Mouse (Mus musculus) kidney, adult 9 months (tissue): ENCODE data around the gene Prrx2.
A peak's percentile ranks its signal among the peaks of the same experiment; 100 is the strongest.

ENCODE experiments used
- DNase-seq: peaks from one replicate; pipeline ENCODE4 v3.0.0; 2022

Prrx2 gene

GRCm38 (mm10) chr2:30823385-30824153 is 11.2 kb upstream of the Prrx2 start:
- peak; percentile 62 for DNase-seq

GRCm38 (mm10) chr2:30826825-30827748 is 7.7 kb upstream of the Prrx2 start:
- DNase-seq: peak; percentile 62

DNA sequence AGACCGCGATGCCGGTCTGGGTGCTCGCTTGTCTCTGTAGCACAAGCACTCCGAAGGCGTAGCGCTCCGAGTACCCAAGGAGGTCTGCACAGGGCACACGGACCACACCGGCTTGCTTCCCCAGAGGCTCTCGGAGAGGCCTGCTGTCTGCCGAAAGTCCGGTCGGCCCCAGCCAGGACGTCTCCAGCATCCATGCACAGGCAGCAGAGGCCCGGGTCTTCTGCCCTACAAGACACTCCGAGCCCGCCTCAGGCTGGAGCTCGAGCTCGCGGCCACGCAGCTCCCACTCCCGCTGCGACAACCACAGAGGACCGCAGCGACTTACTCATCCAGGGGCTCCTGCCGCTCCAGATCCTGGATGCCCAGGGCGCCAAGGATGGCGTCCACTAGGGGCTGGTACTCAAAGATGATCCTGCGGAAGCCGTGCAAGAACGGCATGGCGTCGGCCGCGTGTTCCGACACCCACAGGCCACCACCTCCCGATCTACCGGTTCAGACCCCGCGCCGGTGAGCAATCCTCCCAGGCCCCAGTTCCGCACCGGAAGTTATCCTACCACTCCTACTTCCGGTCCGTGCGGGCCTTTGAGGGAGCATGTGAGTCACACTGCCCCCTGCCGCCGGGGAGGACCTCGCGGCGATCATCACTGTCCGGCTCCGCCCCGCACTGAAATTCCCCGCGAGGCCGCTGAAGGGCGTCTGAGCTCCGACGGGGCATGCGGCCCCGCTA is 6.9 kb upstream of the Prrx2 start:
- peak; percentile 94 for DNase-seq

DNA sequence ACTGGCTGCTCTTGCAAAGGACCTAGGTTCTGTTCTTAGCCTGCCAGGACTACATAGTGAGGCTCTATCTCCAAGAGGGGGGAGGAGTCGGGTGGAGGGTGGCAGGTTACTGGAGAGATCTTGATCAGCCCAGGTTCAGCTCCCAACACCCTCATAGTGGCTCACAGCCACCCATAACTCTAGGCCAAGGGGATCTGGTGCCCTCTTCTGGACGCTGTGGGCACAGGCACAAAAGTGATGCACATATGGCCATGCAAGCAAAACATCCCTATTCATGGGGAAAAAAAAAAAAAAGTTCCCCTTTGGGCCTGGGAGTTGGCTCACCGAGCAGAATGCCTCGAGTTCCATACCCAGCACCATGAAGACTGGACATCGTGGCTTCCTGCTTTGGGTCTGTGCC is 5.5 kb upstream of the Prrx2 start:
- no peak for DNase-seq

- no peak for DNase-seq
Measured at GRCm38 (mm10) chr2:30830283-30830795, 4.4 kb upstream of the Prrx2 start, which contains the start of gene Asb6. TSS of gene Asb6 (minus strand) at chr2:30830333.

GRCm38 (mm10) chr2:30833644-30834043 is 1.1 kb upstream of the Prrx2 start:
- DNase-seq: no peak

GRCm38 (mm10) chr2:30836238-30836990 is 1.6 kb downstream of the Prrx2 start:
- no peak for DNase-seq

DNA sequence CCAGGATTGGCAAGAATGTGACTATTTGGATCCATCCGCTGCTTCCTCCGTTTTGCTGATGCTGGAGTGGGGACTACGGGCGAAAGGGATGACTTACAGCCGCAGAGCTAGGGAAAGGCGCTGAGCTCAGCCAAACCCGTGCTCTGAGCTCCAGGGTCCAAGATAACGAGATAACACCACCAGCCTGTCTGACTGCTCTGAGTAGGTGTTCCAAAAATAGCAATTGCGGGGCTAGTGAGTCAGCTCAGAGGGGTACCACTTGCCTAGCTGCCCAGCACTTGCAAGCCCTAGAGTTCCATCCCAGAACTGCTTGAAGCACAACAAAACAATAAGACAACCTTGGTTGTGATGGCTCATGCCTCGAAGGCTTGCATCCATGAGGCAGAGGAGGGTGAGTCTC is 7.8 kb downstream of the Prrx2 start:
- DNase-seq: no peak

DNA sequence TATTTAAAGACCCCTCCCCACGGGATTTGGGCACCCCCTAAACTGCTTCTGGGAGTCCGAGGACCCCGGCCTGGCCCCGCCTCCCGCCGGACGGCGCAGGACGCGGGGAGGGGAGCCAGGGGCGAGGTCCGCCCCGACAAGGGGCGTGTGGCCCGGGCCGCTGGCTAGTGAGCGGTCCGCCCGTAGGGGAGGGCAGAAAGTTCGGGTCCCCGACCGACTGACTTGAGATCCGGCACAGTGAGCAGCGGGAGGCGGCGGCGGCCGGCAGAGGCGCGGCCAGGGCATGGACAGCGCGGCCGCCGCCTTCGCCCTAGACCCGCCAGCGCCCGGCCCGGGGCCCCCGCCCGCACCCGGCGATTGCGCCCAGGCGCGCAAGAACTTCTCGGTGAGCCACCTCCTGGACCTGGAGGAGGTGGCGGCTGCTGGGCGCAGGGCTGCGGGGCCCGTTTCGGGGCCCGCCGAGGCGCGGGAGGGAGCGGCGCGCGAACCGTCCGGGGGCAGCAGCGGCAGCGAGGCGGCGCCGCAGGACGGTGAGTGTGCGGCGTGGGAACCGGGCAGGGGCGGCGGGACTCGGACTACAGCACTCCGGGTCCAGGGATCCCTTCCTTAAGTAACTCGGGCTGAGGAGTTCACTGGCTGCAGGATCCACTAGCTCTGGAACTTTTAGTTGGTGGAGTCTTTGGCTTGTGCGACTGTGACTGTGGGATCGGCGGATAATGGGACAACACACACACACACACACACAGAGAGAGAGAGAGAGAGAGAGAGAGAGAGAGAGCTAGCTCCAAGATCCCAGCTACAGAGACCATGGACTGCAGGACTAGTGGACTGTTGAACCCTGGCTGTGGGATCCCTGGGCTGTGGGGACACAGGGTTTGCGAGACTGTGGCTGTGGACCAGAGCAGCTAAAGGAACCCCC is 10.6 kb downstream of the Prrx2 start:
- no peak for DNase-seq

GRCm38 (mm10) chr2:30846236-30846635 is 11.5 kb downstream of the Prrx2 start:
- DNase-seq: no peak

DNA sequence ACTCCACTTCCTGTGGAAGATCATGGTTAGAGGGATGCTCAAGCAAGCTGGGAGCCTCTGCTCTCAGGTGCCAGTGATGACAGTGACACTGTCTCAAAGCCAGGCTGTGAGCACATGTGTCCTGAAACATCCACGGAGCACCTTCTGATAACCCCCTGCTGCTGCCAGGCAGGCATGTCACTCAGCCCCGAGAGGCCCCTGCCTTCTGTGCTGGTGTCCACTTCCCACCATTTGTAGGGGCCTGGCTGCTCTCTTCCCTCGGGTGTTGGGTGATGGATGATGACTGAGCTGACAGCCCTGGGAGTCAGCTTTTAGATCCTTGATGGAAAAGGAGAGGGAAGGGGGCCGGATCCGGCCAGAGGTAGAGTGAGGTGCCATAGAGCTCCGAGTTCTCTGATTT is 12.0 kb downstream of the Prrx2 start:
- DNase-seq: no peak

DNA sequence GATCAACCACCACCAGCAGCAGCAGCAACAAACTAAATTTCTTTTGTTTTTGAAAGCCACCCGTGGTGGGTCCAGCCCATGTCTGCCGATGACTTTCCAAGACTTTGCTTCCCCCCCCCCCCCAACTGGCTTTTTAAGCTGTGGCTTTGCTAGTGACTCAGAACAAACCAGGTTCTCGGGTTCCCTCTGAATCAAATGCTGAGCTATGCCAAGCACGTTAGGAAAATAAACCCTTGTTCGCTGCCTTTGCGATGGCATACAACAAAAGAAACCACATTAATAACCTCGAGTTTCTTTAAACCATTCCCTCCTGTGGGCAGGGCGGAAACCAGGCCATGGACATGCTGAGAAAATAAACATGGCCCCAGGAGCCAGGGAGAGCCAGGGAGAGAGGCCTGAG is 13.4 kb downstream of the Prrx2 start:
- no peak for DNase-seq

GRCm38 (mm10) chr2:30850581-30850980 is 15.8 kb downstream of the Prrx2 start:
- no peak for DNase-seq

- no peak for DNase-seq
Measured at GRCm38 (mm10) chr2:30852771-30853313, 18.1 kb downstream of the Prrx2 start.

DNA sequence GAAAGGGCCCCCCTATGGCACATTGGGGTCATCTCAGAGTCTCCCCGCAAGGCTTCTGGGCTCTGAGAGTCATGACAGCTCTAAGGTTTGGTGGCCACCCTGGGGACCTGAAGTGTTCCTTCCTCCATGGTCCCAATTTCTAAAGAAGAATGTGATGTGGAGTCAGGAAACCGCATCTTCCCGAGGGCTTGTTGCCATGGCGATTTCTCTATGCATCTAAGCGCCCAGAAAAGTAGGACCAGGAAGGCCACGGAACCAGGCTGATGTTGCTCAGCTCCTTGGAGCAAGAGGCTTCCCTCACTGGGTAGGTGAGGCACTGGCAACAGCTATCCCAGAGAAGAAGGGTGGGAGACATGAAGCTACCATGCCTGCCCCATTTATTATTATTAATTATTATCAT is 22.3 kb downstream of the Prrx2 start:
- no peak for DNase-seq

GRCm38 (mm10) chr2:30859782-30860181 is 25.0 kb downstream of the Prrx2 start:
- DNase-seq: no peak

- DNase-seq: no peak
Measured at GRCm38 (mm10) chr2:30862081-30862480, 27.3 kb downstream of the Prrx2 start.

DNA sequence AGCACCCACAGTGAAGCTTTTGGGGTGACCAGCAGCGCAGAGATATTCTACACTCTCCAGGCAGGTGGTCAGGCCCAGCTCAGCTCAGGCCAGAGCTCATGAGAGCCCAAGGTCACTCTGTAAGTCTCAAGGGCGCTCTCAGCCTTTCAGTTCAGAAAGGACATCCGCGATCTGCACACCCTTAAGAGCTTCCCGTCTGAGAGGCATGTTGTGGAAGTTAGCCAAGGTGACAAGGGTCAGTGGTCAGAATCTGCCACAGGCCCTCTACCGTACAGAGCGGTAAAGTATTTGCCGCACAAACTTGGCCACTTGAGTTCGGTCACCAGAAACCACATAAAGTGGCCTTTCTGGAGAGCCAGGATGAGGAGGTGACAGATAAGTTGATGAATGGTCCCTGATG is 28.8 kb downstream of the Prrx2 start:
- DNase-seq: peak; percentile 59

DNA sequence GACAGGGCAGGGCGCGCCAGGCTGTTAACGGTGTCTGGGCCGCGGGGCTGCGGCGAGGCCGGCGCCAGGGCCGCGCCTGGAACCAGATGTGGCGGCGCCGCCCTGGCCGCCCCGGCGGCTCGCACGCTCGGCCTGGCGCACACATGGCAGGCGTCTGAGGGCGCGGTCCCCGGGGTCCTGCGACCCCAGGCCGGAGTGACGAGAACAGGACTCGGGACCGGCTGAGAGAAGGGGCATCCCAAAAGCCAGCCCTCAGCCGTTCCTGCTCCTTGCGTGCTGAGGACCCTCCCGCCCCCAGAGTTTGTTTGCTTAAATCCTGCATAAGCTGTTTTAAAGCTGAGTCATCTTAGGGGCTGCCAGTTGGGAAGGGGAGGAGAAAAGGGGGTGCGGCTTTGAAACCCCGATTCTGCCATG is 30.2 kb downstream of the Prrx2 start:
- no peak for DNase-seq

DNA sequence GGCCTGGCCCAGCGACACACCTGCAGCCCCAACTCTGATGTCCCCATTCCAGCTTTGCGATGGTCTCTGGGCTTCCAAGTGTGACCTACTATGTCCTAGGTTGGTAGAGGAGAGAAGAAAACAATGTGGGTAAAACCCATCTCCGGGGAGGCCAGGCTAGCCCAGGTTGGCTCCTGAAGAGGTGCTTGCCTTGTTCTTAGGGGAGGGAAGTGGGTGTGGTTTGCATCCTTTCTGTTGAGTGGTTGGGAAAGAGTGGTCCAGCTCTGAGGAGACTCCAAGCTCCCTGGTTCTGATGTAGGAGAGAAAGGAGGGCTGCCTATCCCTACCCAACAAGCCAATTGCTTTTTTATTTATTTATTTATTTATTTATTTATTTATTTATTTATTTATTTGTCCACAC is 30.7 kb downstream of the Prrx2 start:
- DNase-seq: no peak

DNA sequence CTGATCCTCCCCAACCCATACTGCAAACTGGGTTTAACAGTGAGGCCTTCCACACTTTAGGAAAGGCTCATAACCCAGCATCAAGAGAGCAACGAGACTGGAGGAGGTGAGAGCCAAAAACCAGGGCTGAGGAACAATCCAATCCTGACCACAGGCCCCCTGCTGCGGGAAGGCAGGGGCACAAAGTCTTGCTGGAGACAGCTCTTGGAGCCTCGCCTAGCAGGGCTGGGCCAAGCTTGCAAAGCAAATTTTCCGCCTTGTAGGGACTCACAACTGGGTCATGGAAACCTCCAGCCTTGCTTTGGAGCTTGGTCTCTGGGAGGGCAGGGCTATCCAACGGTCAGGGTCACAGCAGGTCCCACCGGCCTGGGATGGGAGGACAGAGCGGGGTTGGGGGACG is 36.1 kb downstream of the Prrx2 start:
- DNase-seq: peak; percentile 77
